Mouse (Mus musculus): ENCODE measurements around the gene Dpyd. TPM values are rescaled to one million over a fixed set of nuclear protein-coding genes. Genes with fewer than 3 reads are reported as not detected.
A peak's percentile ranks its signal among the peaks of the same experiment; 100 is the strongest.

Dpyd gene
- total RNA-seq, 2 experiments from 2014 or later, result 16.7 to 17.0 TPM

DNA sequence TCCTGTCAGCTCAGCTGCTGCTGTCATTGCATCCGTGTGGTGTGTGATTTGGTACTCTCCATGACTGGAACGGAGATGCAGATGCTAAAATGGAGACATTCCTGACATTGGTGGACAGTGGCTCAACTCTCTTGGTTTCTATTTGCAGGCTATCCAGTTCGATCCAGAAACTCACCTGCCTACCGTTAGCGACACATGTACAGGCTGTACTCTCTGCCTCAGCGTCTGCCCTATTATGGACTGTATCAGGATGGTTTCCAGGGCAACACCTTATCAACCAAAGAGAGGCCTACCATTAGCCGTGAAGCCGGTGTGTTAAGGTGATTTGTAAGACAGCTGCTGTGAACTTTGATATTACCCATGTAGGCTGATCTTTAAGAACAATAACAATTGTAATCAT, 869.4 kb downstream of the Dpyd start:
- DNase-seq (ENCODE audit: extremely low spot score in 1 of 2, low spot score in 2 of 2), result no peak
- intact Hi-C loops (cut with DNase I), result no loop called here

- intact Hi-C loops (cut with DNase I), result no loop called here
- no peak for DNase-seq (ENCODE audit: extremely low spot score in 1 of 2, low spot score in 2 of 2)
Observed at GRCm38 (mm10) chr3:119431757-119432156, 869.8 kb downstream of the Dpyd start.

DNA sequence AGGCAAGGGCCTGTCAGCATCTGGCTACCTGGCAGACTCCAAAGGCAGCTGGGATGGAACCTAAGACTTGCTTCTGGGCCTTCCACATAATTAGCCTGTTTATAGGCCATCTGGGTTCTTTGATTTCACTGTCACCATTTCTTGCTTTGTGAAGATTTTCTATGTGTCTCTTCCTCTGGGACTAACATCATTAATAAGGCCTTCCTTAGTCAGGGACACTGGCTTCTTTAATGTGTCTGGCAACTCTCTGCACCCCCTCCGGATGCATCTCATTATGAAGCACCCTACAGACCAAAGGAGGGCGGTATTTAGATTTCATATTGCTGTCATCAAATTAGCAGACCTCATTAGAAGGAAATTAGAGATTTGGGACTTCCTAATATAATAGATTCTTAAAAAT, 885.6 kb downstream of the Dpyd start:
- intact Hi-C loops (cut with DNase I), result no loop called here
- no peak for DNase-seq (ENCODE audit: extremely low spot score in 1 of 2, low spot score in 2 of 2)

DNA sequence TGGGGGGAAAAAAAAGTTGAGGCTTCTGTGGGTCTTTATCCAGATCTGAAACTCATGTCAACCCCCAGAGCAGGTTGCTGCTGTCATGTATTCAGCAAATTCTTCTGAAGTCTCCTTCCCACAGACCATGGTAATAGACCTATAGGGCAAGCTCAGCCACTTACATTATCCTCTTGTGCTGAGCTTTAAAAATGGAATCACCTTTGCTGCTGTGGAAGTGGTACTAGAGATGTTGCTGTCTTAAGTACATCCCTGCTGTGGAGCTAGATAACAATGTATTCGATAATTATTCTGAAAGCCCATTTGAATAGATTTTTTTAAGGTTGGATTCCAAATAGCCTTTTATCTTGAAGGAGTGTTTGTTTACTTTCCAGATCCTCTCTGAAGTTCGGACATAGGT, 902.1 kb downstream of the Dpyd start:
- intact Hi-C loops (cut with DNase I), result no loop called here
- DNase-seq (ENCODE audit: extremely low spot score in 1 of 2, low spot score in 2 of 2), result no peak

DNA sequence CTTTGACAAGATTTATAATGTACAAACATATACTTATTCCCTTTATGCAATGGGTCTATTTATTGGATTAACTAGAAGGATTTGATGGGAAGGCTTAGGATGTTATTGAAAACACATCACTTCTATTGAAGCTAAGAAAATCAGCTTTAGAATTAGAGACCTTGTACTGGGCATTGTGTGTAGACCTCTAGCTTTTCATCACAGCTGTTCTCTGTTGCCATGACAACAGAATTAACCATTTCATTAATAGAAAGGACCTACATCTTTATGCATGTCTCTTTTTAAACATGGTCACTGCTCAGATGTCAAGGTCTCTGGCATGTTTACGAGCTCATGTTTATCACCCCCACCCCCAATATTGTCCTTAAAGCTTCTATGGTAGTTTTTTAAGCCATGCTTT, 902.5 kb downstream of the Dpyd start:
- intact Hi-C loops (cut with DNase I), result no loop called here
- no peak for DNase-seq (ENCODE audit: extremely low spot score in 1 of 2, low spot score in 2 of 2)

DNA sequence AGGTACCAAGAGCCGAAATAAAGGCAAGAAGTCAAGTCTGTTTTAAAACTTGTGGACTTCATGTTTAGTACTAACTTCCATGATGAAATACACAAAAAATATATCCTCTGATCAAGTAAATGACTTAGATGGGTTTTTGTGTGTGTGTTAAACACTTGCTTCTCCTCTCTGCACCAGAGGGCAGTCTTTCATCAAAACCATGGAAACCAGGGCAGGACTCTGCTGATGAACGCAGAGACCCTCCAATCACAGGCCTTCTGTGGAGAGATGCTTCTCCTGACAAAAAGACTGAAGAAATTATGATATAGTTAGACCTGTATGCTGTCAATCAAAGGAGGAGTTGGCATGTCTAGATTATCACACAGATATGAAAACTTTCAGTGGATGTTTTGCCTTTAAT, 905.8 kb downstream of the Dpyd start:
- intact Hi-C loops (cut with DNase I), result no loop called here
- DNase-seq (ENCODE audit: extremely low spot score in 1 of 2, low spot score in 2 of 2), result peak in 1 of 2 experiments; percentile 17

All from left cerebral cortex, postnatal 10 days (tissue).